ENCODE assay signal across 8 mouse cellular contexts in the genomic region with DNA sequence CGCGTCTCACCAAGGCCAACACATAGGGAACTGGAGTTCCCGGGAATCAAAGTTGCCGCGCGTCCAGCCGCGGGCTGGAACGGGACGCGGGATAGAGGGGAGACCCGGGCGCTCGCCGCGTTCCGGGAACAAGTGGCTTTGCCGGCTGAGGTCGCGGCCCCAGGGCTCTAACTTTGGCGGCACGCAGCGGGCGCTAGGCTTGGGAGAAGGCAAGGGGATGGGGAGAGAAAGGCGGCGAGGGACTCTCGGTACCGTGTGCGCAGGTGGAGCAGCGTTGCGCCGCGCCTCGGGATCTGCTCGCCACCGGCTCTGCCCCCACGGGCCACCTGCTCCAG. TPM values are rescaled to one million over a fixed set of nuclear protein-coding genes. Genes with fewer than 3 reads are reported as not detected.
DNase-seq lines count a peak whose midpoint lies in the region; ATAC-seq lines count a peak whose summit lies in the region.

No protein-coding gene starts in this region.

- no peaks in the 10 kb centered on the region for H3K36me3 ChIP-seq in kidney, embryonic 15.5 days
- no peaks in the 10 kb centered on the region for H3K36me3 ChIP-seq in midbrain, embryonic 12.5 days

- H3K4me1 ChIP-seq in kidney, embryonic 15.5 days, result peaks cover 25% of the 10 kb centered on the region
- peaks cover 22% of the 10 kb centered on the region for H3K4me1 ChIP-seq in midbrain, embryonic 12.5 days

- H3K27ac ChIP-seq in kidney, embryonic 15.5 days, result no peak overlapping the region
- H3K27ac ChIP-seq in midbrain, embryonic 12.5 days (replicated peaks), result no peak overlapping the region

- peak overlapping the region; percentile 60 for H3K4me3 ChIP-seq in kidney, embryonic 15.5 days (replicated peaks)
- H3K4me3 ChIP-seq in midbrain, embryonic 12.5 days, result peak overlapping the region; percentile 55

- 0% methylated on average over 37 of the region's 37 CpGs for WGBS in kidney, embryonic 15.5 days
- 1% methylated on average over 37 of the region's 37 CpGs for WGBS in midbrain, embryonic 12.5 days

- intact Hi-C loops in heart, postnatal 36 days (cut with DNase I), result loop anchor here (2.0 to 5.0 kb wide), 2 partner anchors 28 to 59 kb away; no protein-coding TSS in a partner anchor
- intact Hi-C loops in left cerebral cortex, postnatal 10 days (cut with DNase I), result loop anchor here (5.0 kb wide), 2 partner anchors 66 to 154 kb away; partner anchors contain the start of gene Slc29a3

- H3K4me2 ChIP-seq in kidney, embryonic 15.5 days, result peak overlapping the region; percentile 100
- H3K4me2 ChIP-seq in midbrain, embryonic 12.5 days (replicated peaks), result peak overlapping the region; percentile 99

- peak overlapping the region; percentile 52; the same call in 1 of the 2 replicates for H3K9ac ChIP-seq in kidney, embryonic 15.5 days
- peak overlapping the region; percentile 46; the same call in 1 of the 2 replicates for H3K9ac ChIP-seq in midbrain, embryonic 12.5 days (replicated peaks)

- H3K9me3 ChIP-seq in kidney, embryonic 15.5 days (replicated peaks), result no peaks in the 10 kb centered on the region
- no peaks in the 10 kb centered on the region for H3K9me3 ChIP-seq in midbrain, embryonic 12.5 days

- no peak for DNase-seq in kidney, adult 9 months
- peak; percentile 46 for DNase-seq in embryo, embryonic 9.5 days (ENCODE audit: extremely low spot score)
- DNase-seq in heart, postnatal 36 days, result peak; percentile 6 to 17
- DNase-seq in left cerebral cortex, postnatal 10 days (ENCODE audit: extremely low spot score in 1 of 2, low spot score in 2 of 2), result no peak
- DNase-seq in spleen, adult 12 weeks (ENCODE audit: low spot score), result no peak

- H3K27me3 ChIP-seq in kidney, embryonic 15.5 days, result peaks cover 78% of the 10 kb centered on the region
- H3K27me3 ChIP-seq in midbrain, embryonic 12.5 days, result peaks cover 77% of the 10 kb centered on the region

- ATAC-seq in kidney, embryonic 15.5 days (replicated peaks; ENCODE audit: low FRiP score), result no peak
- no peak for ATAC-seq in midbrain, embryonic 12.5 days (ENCODE audit: low FRiP score, low read depth)
- ATAC-seq in inflammation-experienced regulatory T-cells, adult 6 months, result no peak

RNA-seq across cellular contexts. Expression of gene Cdh23, which starts 9.7 kb away (rescaled TPM):
- polyA plus RNA-seq in kidney, embryonic 15.5 days (2015; fragmentation: Nextera tagmentation; extraction: Ambion mirVana), result 0.62 and 0.66 TPM in 2 replicates
- total RNA-seq in heart, postnatal 36 days (2021), result 1 to 10 TPM; 5.5 to 7.0 TPM
- 1.2 and 2.1 TPM in 2 replicates for polyA plus RNA-seq in midbrain, embryonic 12.5 days (2016; fragmentation: Nextera tagmentation; extraction: Ambion mirVana)
- 1 to 10 TPM; 5.0 to 7.1 (median 5.6) TPM for polyA plus RNA-seq in inflammation-experienced regulatory T-cells, adult 6 months (2017; shearing (Covaris generic))
- 1 to 10 TPM; 2.1 TPM for total RNA-seq in left cerebral cortex, postnatal 10 days (2021)

Comparison
In these comparisons a context has a peak if more than half of its experiments do, and no peak if none do; other contexts are left out.
1. DNase-seq: peak in embryo, embryonic 9.5 days (single experiment) and heart, postnatal 36 days (2 of 2); none in kidney, adult 9 months (single experiment), left cerebral cortex, postnatal 10 days (0 of 2) and spleen, adult 12 weeks (single experiment).